Mouse (Mus musculus) spleen, adult 2 months (tissue): ENCODE measurements around the gene Ccdc50. TPM values are rescaled to one million over a fixed set of nuclear protein-coding genes. Genes with fewer than 3 reads are reported as not detected.

Experiments used
- DNase-seq, 2 experiments: peaks; one replicate each; pipeline versions ENCODE4 v3.0.0 to v3.0.0-alpha.2; 2012 to 2021; ENCODE audit warnings: low spot score in 2 of 2, low read depth in 1 of 2
- H3K27ac ChIP-seq: fragments of 200-500 bp; 2 replicates; pipeline ENCODE4 v1.5.1; 2012; ENCODE audit warnings: low read length, inconsistent platforms; ENCODE audit not compliant: insufficient read depth
- H3K27me3 ChIP-seq: fragments of 200-500 bp; 2 replicates; pipeline ENCODE4 v1.6.1; 2012; ENCODE audit warnings: mild to moderate bottlenecking, moderate library complexity, low read length, inconsistent platforms; ENCODE audit not compliant: control insufficient read depth, insufficient read depth
- H3K36me3 ChIP-seq: fragments of 200-500 bp; 2 replicates; pipeline ENCODE4 v1.6.1; 2012; ENCODE audit warnings: mild to moderate bottlenecking, low read length, inconsistent platforms; ENCODE audit not compliant: control insufficient read depth, insufficient read depth
- H3K4me1 ChIP-seq: fragments of 200-500 bp; 2 replicates; pipeline ENCODE4 v1.6.1; 2011; ENCODE audit warnings: inconsistent platforms; ENCODE audit not compliant: control insufficient read depth, insufficient read depth, insufficient read length
- H3K4me3 ChIP-seq: fragments of 200-500 bp; 2 replicates; pipeline ENCODE4 v1.5.1; 2011; ENCODE audit warnings: mild to moderate bottlenecking, inconsistent platforms; ENCODE audit not compliant: insufficient read depth, insufficient read length; ENCODE audit errors: extremely low read depth
- CTCF ChIP-seq: fragments of 200-500 bp; IDR thresholded peaks from 2 replicates; pipeline ENCODE4 v1.5.1; 2011; ENCODE audit warnings: mild to moderate bottlenecking, inconsistent platforms; ENCODE audit not compliant: insufficient read depth, insufficient read length, insufficient replicate concordance; ENCODE audit errors: extremely low read depth
- POLR2A ChIP-seq: fragments of 200-500 bp; IDR thresholded peaks from 2 replicates; pipeline ENCODE4 v1.6.1; 2011; ENCODE audit warnings: low read depth, low read length, inconsistent platforms
- WGBS: fragments of 180-500 bp; shearing (Covaris S2); methylation state at CpG from one replicate; pipeline ENCODE4 v1.1.7; 2018; 5-methylcytosine and 5-hydroxymethylcytosine counted together
- polyA plus RNA-seq: library from polyadenylated mRNA; depleted of rRNA; stranded (reverse); fragments of >200 nt; gene quantifications from 2 replicates; pipeline ENCODE4 v1.2.3, GENCODE M21; 2012

Gene Ccdc50
- polyA plus RNA-seq, 1 experiment, result 15.1 TPM

- H3K27ac ChIP-seq, result no peak overlapping the region
- no peak overlapping the region for H3K4me3 ChIP-seq
- H3K36me3 ChIP-seq, result no peaks in the 10 kb centered on the region
- peaks cover 9% of the 10 kb centered on the region for H3K4me1 ChIP-seq
- DNase-seq, result no peak
- no peak for TF ChIP-seq POLR2A
- WGBS, result 92% methylated on average over 1 of the region's 1 CpGs
- no peaks in the 10 kb centered on the region for H3K27me3 ChIP-seq
Observed at GRCm38 (mm10) chr16:27385649-27386048, 3.0 kb upstream of the Ccdc50 start.

GRCm38 (mm10) chr16:27386850-27387407 is 1.7 kb upstream of the Ccdc50 start:
- H3K36me3 ChIP-seq, result no peaks in the 10 kb centered on the region
- no peaks in the 10 kb centered on the region for H3K27me3 ChIP-seq
- TF ChIP-seq CTCF, result no peak
- no peak for TF ChIP-seq POLR2A
- no peak for DNase-seq
- peaks cover 12% of the 10 kb centered on the region for H3K4me1 ChIP-seq
- H3K4me3 ChIP-seq, result no peak overlapping the region
- WGBS, result 58% methylated on average over 4 of the region's 4 CpGs
- peak overlapping the region; percentile 61 for H3K27ac ChIP-seq

- no peaks in the 10 kb centered on the region for H3K27me3 ChIP-seq
- TF ChIP-seq POLR2A, result no peak; the same call in 1 of the 2 replicates
- no peak for TF ChIP-seq CTCF
- DNase-seq, result peak; percentile 41 to 50
- H3K27ac ChIP-seq, result peak overlapping the region; percentile 98
- WGBS, result 6% methylated on average over 12 of the region's 12 CpGs
- peaks cover 2% of the 10 kb centered on the region; the same call in 1 of the 2 replicates for H3K36me3 ChIP-seq
- H3K4me1 ChIP-seq, result peaks cover 12% of the 10 kb centered on the region
- H3K4me3 ChIP-seq, result peak overlapping the region; percentile 59
Observed at GRCm38 (mm10) chr16:27387634-27388611, 746 bp upstream of the Ccdc50 start.

- WGBS, result 35% methylated on average over 7 of the region's 7 CpGs
- no peaks in the 10 kb centered on the region for H3K27me3 ChIP-seq
- peaks cover 12% of the 10 kb centered on the region for H3K4me1 ChIP-seq
- H3K27ac ChIP-seq, result peak overlapping the region; percentile 97
- H3K4me3 ChIP-seq, result peak overlapping the region; percentile 75
- no peak for DNase-seq
- TF ChIP-seq POLR2A, result no peak
- no peak for TF ChIP-seq CTCF
- H3K36me3 ChIP-seq, result peaks cover 2% of the 10 kb centered on the region; the same call in 1 of the 2 replicates
Observed at GRCm38 (mm10) chr16:27389534-27390282, 1.0 kb downstream of the Ccdc50 start.

- no peak for TF ChIP-seq CTCF
- no peak for TF ChIP-seq POLR2A
- no peaks in the 10 kb centered on the region for H3K27me3 ChIP-seq
- WGBS, result 82% methylated on average over 4 of the region's 4 CpGs
- H3K4me3 ChIP-seq, result no peak overlapping the region; the same call in 1 of the 2 replicates
- no peak for DNase-seq
- H3K27ac ChIP-seq, result peak overlapping the region; percentile 38
- peaks cover 13% of the 10 kb centered on the region for H3K4me1 ChIP-seq
- peaks cover 2% of the 10 kb centered on the region; the same call in 1 of the 2 replicates for H3K36me3 ChIP-seq
Observed at GRCm38 (mm10) chr16:27390306-27390705, 1.6 kb downstream of the Ccdc50 start.

- no peak overlapping the region for H3K4me3 ChIP-seq
- H3K27ac ChIP-seq, result no peak overlapping the region
- 89% methylated on average over 2 of the region's 2 CpGs for WGBS
- no peaks in the 10 kb centered on the region for H3K27me3 ChIP-seq
- no peak for DNase-seq
- peaks cover 13% of the 10 kb centered on the region; the same call in 1 of the 2 replicates for H3K4me1 ChIP-seq
- H3K36me3 ChIP-seq, result peaks cover 2% of the 10 kb centered on the region
- TF ChIP-seq CTCF, result no peak
- no peak for TF ChIP-seq POLR2A
Observed at GRCm38 (mm10) chr16:27391845-27392244, 3.2 kb downstream of the Ccdc50 start.
